Comparison of ENCODE assay signal across 7 mouse cellular contexts in genomic region chr3:9609581-9610341, GRCm38 (mm10). TPM values are rescaled to one million over a fixed set of nuclear protein-coding genes. Genes with fewer than 3 reads are reported as not detected.
DNase-seq lines count a peak whose midpoint lies in the region; ATAC-seq and TF ChIP-seq lines count a peak whose summit lies in the region.

Gene Zfp704, minus strand, starts transcription at chr3:9610085.

- 1% methylated on average over 61 of the region's 97 CpGs for WGBS in heart, embryonic 11.5 days (ENCODE audit: insufficient replicate concordance)
- under 1% methylated on average over 59 of the region's 97 CpGs for WGBS in kidney, embryonic 14.5 days
- WGBS in limb, embryonic 14.5 days = 0% methylated on average over 32 of the region's 97 CpGs
- under 1% methylated on average over 46 of the region's 97 CpGs for WGBS in midbrain, embryonic 15.5 days

- peaks cover 23% of the 10 kb centered on the region for H3K4me1 ChIP-seq in heart, embryonic 11.5 days (ENCODE audit: control insufficient read depth, insufficient read depth, low read length)
- peaks cover 29% of the 10 kb centered on the region for H3K4me1 ChIP-seq in kidney, embryonic 14.5 days (ENCODE audit: control insufficient read depth, insufficient read depth, low read length)
- peaks cover 14% of the 10 kb centered on the region; the same call in 1 of the 2 replicates for H3K4me1 ChIP-seq in limb, embryonic 14.5 days (ENCODE audit: control insufficient read depth, insufficient read depth, low read length)
- H3K4me1 ChIP-seq in midbrain, embryonic 15.5 days = peaks cover 29% of the 10 kb centered on the region

- H3K4me2 ChIP-seq in heart, embryonic 11.5 days = peak within 1 kb of the TSS; percentile 84
- H3K4me2 ChIP-seq in kidney, embryonic 14.5 days (replicated peaks; ENCODE audit: low read depth, low read length) = peak within 1 kb of the TSS; percentile 83
- peak within 1 kb of the TSS; percentile 86 for H3K4me2 ChIP-seq in limb, embryonic 14.5 days (replicated peaks; ENCODE audit: low read depth, low read length, severe bottlenecking)
- H3K4me2 ChIP-seq in midbrain, embryonic 15.5 days = peak within 1 kb of the TSS; percentile 64

- H3K27ac ChIP-seq in heart, embryonic 11.5 days (ENCODE audit: low read depth, low read length) = peak within 1 kb of the TSS; percentile 92
- peak within 1 kb of the TSS; percentile 86 for H3K27ac ChIP-seq in kidney, embryonic 14.5 days (ENCODE audit: low read depth, low read length)
- peak within 1 kb of the TSS; percentile 94 for H3K27ac ChIP-seq in limb, embryonic 14.5 days (replicated peaks; ENCODE audit: low read depth, low read length)
- H3K27ac ChIP-seq in midbrain, embryonic 15.5 days = peak within 1 kb of the TSS; percentile 95

- 0 out of 2 replicates have a peak, but pooled peaks have one; percentile 42 for TF ChIP-seq POLR2A in limb, embryonic 14.5 days (IDR thresholded peaks at IDR 0.05; ENCODE audit: borderline replicate concordance, extremely low read depth, insufficient read depth, insufficient read length)

- no peaks in the 10 kb centered on the region for H3K27me3 ChIP-seq in heart, embryonic 11.5 days (ENCODE audit: control insufficient read depth, insufficient read depth, low read length)
- no peaks in the 10 kb centered on the region for H3K27me3 ChIP-seq in kidney, embryonic 14.5 days (ENCODE audit: control insufficient read depth, insufficient read depth, low read length)
- H3K27me3 ChIP-seq in limb, embryonic 14.5 days (ENCODE audit: control insufficient read depth, insufficient read depth, low read length) = no peaks in the 10 kb centered on the region
- no peaks in the 10 kb centered on the region; the same call in 1 of the 2 replicates for H3K27me3 ChIP-seq in midbrain, embryonic 15.5 days (replicated peaks)

- no peaks in the 10 kb centered on the region for H3K36me3 ChIP-seq in heart, embryonic 11.5 days (ENCODE audit: control insufficient read depth, insufficient read depth, low read length)
- H3K36me3 ChIP-seq in kidney, embryonic 14.5 days (ENCODE audit: control insufficient read depth, insufficient read depth, low read length) = no peaks in the 10 kb centered on the region
- H3K36me3 ChIP-seq in limb, embryonic 14.5 days (ENCODE audit: control insufficient read depth, insufficient read depth, low read length) = no peaks in the 10 kb centered on the region
- H3K36me3 ChIP-seq in midbrain, embryonic 15.5 days (replicated peaks) = no peaks in the 10 kb centered on the region

- H3K9ac ChIP-seq in heart, embryonic 11.5 days (ENCODE audit: low read depth, low read length) = peak within 1 kb of the TSS; percentile 89
- peak within 1 kb of the TSS; percentile 92 for H3K9ac ChIP-seq in kidney, embryonic 14.5 days (ENCODE audit: low read depth, low read length)
- peak within 1 kb of the TSS; percentile 90 for H3K9ac ChIP-seq in limb, embryonic 14.5 days (ENCODE audit: low read depth, low read length, severe bottlenecking)
- peak within 1 kb of the TSS; percentile 81 for H3K9ac ChIP-seq in midbrain, embryonic 15.5 days

- no peaks in the 10 kb centered on the region for H3K9me3 ChIP-seq in heart, embryonic 11.5 days (replicated peaks; ENCODE audit: control insufficient read depth, low read length)
- H3K9me3 ChIP-seq in kidney, embryonic 14.5 days (ENCODE audit: control insufficient read depth, low read length) = no peaks in the 10 kb centered on the region
- H3K9me3 ChIP-seq in limb, embryonic 14.5 days (ENCODE audit: control insufficient read depth, low read length) = no peaks in the 10 kb centered on the region
- H3K9me3 ChIP-seq in midbrain, embryonic 15.5 days = no peaks in the 10 kb centered on the region

- ATAC-seq in erythroblast, adult 5-6 weeks (replicated peaks; ENCODE audit: low FRiP score, poor library complexity, severe bottlenecking) = 0 out of 2 replicates have a peak, but pooled peaks have one; percentile 44
- peak; percentile 73 for ATAC-seq in heart, embryonic 11.5 days (replicated peaks; ENCODE audit: insufficient number of reproducible peaks, low FRiP score, low TSS enrichment)
- peak; percentile 89 for ATAC-seq in kidney, embryonic 14.5 days (ENCODE audit: low FRiP score, low TSS enrichment)
- peak; percentile 87 for ATAC-seq in limb, embryonic 14.5 days (ENCODE audit: low FRiP score, low read depth)
- ATAC-seq in midbrain, embryonic 15.5 days (replicated peaks) = peak; percentile 94

- DNase-seq in brain, embryonic 18.5 days (ENCODE audit: low read depth, low spot score) = peak; percentile 84
- DNase-seq in limb, embryonic 14.5 days (ENCODE audit: low spot score) = peak; percentile 93
- peak; percentile 21 to 53 for DNase-seq in spleen, postnatal 36 days (ENCODE audit: low spot score in 2 of 2)

- H3K4me3 ChIP-seq in heart, embryonic 11.5 days (ENCODE audit: low read depth, low read length) = peak within 1 kb of the TSS; percentile 81
- peak within 1 kb of the TSS; percentile 88 for H3K4me3 ChIP-seq in kidney, embryonic 14.5 days (ENCODE audit: low read length)
- peak within 1 kb of the TSS; percentile 84 for H3K4me3 ChIP-seq in limb, embryonic 14.5 days (replicated peaks; ENCODE audit: low read length)
- H3K4me3 ChIP-seq in midbrain, embryonic 15.5 days = peak within 1 kb of the TSS; percentile 65

RNA-seq across cellular contexts. Expression of gene Zfp704, which starts in this region (rescaled TPM):
- 1.5 and 1.9 TPM in 2 replicates for total RNA-seq in erythroblast, adult 5-6 weeks (2015; ENCODE audit: low replicate concordance)
- total RNA-seq in erythroblast, adult 5-6 weeks (2017; ENCODE audit: low replicate concordance) = 2.2 and 2.3 TPM in 2 replicates
- 7.9 and 8.2 TPM in 2 replicates for polyA plus RNA-seq in heart, embryonic 11.5 days (2014; fragmentation: Nextera tagmentation; extraction: Ambion mirVana)
- 11.7 and 14.8 TPM in 2 replicates for polyA plus RNA-seq in kidney, embryonic 14.5 days (2014; fragmentation: Nextera tagmentation; extraction: Ambion mirVana)
- 13.4 and 13.8 TPM in 2 replicates for polyA plus RNA-seq in limb, embryonic 14.5 days (2012; rRNA removed)
- 13.4 and 14.3 TPM in 2 replicates for polyA plus RNA-seq in limb, embryonic 14.5 days (2014; fragmentation: Nextera tagmentation; extraction: Ambion mirVana)
- polyA plus RNA-seq in midbrain, embryonic 15.5 days (2015; fragmentation: Nextera tagmentation; extraction: Ambion mirVana) = 13.7 and 13.8 TPM in 2 replicates

Comparison
In these comparisons a context has a peak if more than half of its experiments do, and no peak if none do; other contexts are left out.
1. Peak in every context shown above with its lines: DNase-seq, ATAC-seq, H3K4me3 ChIP-seq and H3K27ac ChIP-seq.
2. DNase-seq: peak in every context shown above with its lines; median percentile 93 in limb, embryonic 14.5 days; 84 in brain, embryonic 18.5 days; 37 in spleen, postnatal 36 days.
3. ATAC-seq: peak in every context shown above with its lines; median percentile 94 in midbrain, embryonic 15.5 days; 89 in kidney, embryonic 14.5 days; 87 in limb, embryonic 14.5 days; 73 in heart, embryonic 11.5 days; 44 in erythroblast, adult 5-6 weeks.